Mouse (Mus musculus): ENCODE results near the gene Zfp36l2. TPM values are rescaled to one million over a fixed set of nuclear protein-coding genes. Genes with fewer than 3 reads are reported as not detected.

Gene Zfp36l2
- polyA plus RNA-seq, 1 experiment from 2014 or later: 25.7 TPM

GRCm38 (mm10) chr17:84155516-84156226 lies 32.1 kb downstream of the Zfp36l2 start:
- H3K4me2 ChIP-seq: no peak overlapping the region
- peak overlapping the region; percentile 90 for H3K27ac ChIP-seq
- ATAC-seq (ENCODE audit: insufficient read depth, low FRiP score, low read depth): no peak
- H3K36me3 ChIP-seq: no peaks in the 10 kb centered on the region
- H3K4me3 ChIP-seq (replicated peaks): no peak overlapping the region
- peaks cover 31% of the 10 kb centered on the region for H3K4me1 ChIP-seq
- H3K9me3 ChIP-seq: no peaks in the 10 kb centered on the region
- no peaks in the 10 kb centered on the region for H3K27me3 ChIP-seq (replicated peaks)
- WGBS: 79% methylated on average over 8 of the region's 8 CpGs
- no peak overlapping the region for H3K9ac ChIP-seq

DNA sequence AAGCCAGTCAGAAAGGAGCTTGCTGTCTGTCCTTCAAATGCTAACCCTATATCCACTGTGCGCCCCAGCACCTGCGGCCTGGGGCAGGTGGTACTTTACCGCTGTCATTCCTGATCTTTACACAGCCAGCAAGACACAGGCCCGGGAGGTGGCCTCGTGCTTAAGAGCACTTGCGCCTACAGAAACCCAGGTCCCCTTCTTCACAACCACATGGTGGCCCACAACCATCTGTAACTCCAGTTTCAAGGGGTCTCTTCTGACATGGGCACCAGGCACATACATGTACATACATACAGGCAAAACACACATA lies 32.8 kb downstream of the Zfp36l2 start:
- Histone ChIP-seq H3K9me3 (no peaks in the 10 kb centered on the region), H3K4me3 (replicated peaks) (no peak overlapping the region), H3K27me3 (replicated peaks) (no peaks in the 10 kb centered on the region), H3K4me2 (no peak overlapping the region), H3K4me1 (peaks cover 30% of the 10 kb centered on the region), H3K36me3 (no peaks in the 10 kb centered on the region), H3K9ac (no peak overlapping the region), H3K27ac (no peak overlapping the region)
- ATAC-seq (ENCODE audit: insufficient read depth, low FRiP score, low read depth): no peak
- WGBS: 85% methylated on average over 6 of the region's 6 CpGs

GRCm38 (mm10) chr17:84154302-84155028 lies 33.3 kb downstream of the Zfp36l2 start:
- no peak overlapping the region for H3K9ac ChIP-seq
- no peaks in the 10 kb centered on the region for H3K9me3 ChIP-seq
- no peak overlapping the region for H3K4me3 ChIP-seq (replicated peaks)
- H3K4me1 ChIP-seq: peaks cover 34% of the 10 kb centered on the region
- H3K36me3 ChIP-seq: no peaks in the 10 kb centered on the region
- H3K27me3 ChIP-seq (replicated peaks): no peaks in the 10 kb centered on the region
- WGBS: 71% methylated on average over 11 of the region's 11 CpGs
- ATAC-seq (ENCODE audit: insufficient read depth, low FRiP score, low read depth): peak; percentile 2; the same call in 1 of the 2 replicates
- H3K27ac ChIP-seq: no peak overlapping the region
- H3K4me2 ChIP-seq: no peak overlapping the region

GRCm38 (mm10) chr17:84152976-84153786 lies 34.6 kb downstream of the Zfp36l2 start:
- Histone ChIP-seq H3K4me1 (peaks cover 44% of the 10 kb centered on the region), H3K27me3 (replicated peaks) (no peaks in the 10 kb centered on the region), H3K36me3 (no peaks in the 10 kb centered on the region), H3K9me3 (no peaks in the 10 kb centered on the region), H3K4me3 (replicated peaks) (no peak overlapping the region), H3K27ac (0 out of 2 replicates have a peak overlapping the region, but pooled peaks have one; percentile 14), H3K4me2 (no peak overlapping the region), H3K9ac (no peak overlapping the region)
- WGBS: 68% methylated on average over 12 of the region's 12 CpGs
- no peak for ATAC-seq (ENCODE audit: insufficient read depth, low FRiP score, low read depth)

GRCm38 (mm10) chr17:84152206-84152975 lies 35.4 kb downstream of the Zfp36l2 start:
- Histone ChIP-seq H3K9me3 (no peaks in the 10 kb centered on the region), H3K4me2 (no peak overlapping the region), H3K9ac (no peak overlapping the region), H3K4me3 (replicated peaks) (no peak overlapping the region), H3K27ac (0 out of 2 replicates have a peak overlapping the region, but pooled peaks have one; percentile 14), H3K4me1 (peaks cover 43% of the 10 kb centered on the region), H3K27me3 (replicated peaks) (no peaks in the 10 kb centered on the region), H3K36me3 (no peaks in the 10 kb centered on the region)
- ATAC-seq (ENCODE audit: insufficient read depth, low FRiP score, low read depth): no peak
- 57% methylated on average over 6 of the region's 6 CpGs for WGBS

DNA sequence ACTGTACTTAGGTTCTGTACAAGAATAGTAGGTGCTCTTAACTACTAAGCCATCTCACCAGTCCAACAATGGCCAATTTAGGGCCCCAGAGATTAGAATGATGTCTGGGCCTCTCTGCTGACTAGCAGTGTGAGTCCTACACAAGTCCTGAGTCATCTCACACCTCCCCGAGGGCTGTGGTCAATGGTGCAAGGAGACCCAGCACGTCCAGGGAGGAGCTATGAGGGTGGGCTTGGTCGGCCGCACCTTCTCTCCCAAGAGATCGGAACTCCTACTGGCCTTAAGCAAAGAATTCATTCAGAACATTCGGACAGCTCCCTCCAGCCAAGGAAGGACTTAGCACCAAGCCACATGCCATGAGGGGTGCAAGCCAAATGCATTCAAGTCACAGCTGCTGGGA lies 36.4 kb downstream of the Zfp36l2 start:
- ATAC-seq (ENCODE audit: insufficient read depth, low FRiP score, low read depth): no peak
- Histone ChIP-seq H3K27me3 (replicated peaks) (no peaks in the 10 kb centered on the region), H3K36me3 (no peaks in the 10 kb centered on the region), H3K4me2 (no peak overlapping the region), H3K9ac (no peak overlapping the region), H3K4me3 (replicated peaks) (no peak overlapping the region), H3K9me3 (no peaks in the 10 kb centered on the region), H3K27ac (no peak overlapping the region; the same call in 1 of the 2 replicates), H3K4me1 (peaks cover 52% of the 10 kb centered on the region)
- 64% methylated on average over 6 of the region's 6 CpGs for WGBS

DNA sequence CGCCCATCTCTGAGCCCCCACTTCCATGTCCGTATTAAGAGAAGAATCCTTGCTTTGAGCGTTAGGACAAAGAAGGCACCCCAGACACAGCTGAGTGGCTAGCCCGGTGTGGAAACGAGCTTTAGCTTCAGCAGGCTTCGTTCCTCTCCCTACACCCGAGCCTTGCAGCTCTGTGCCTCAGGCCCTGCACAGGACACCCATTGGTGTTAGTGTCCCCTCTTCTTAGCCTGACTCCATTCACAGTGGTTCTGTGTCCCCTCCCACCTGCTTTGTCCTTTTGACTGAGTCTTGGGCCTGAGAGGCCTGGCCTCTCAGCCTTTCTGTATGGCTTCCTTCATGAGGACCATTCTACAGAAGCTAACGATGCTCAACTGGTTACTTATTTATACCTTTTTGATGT lies 37.5 kb downstream of the Zfp36l2 start:
- no peak for ATAC-seq (ENCODE audit: insufficient read depth, low FRiP score, low read depth)
- H3K4me1 ChIP-seq: peaks cover 55% of the 10 kb centered on the region
- no peak overlapping the region for H3K4me3 ChIP-seq (replicated peaks)
- no peaks in the 10 kb centered on the region for H3K9me3 ChIP-seq
- H3K27me3 ChIP-seq (replicated peaks): no peaks in the 10 kb centered on the region
- H3K4me2 ChIP-seq: no peak overlapping the region
- no peak overlapping the region for H3K9ac ChIP-seq
- H3K36me3 ChIP-seq: no peaks in the 10 kb centered on the region
- WGBS: 86% methylated on average over 8 of the region's 8 CpGs
- H3K27ac ChIP-seq: no peak overlapping the region

DNA sequence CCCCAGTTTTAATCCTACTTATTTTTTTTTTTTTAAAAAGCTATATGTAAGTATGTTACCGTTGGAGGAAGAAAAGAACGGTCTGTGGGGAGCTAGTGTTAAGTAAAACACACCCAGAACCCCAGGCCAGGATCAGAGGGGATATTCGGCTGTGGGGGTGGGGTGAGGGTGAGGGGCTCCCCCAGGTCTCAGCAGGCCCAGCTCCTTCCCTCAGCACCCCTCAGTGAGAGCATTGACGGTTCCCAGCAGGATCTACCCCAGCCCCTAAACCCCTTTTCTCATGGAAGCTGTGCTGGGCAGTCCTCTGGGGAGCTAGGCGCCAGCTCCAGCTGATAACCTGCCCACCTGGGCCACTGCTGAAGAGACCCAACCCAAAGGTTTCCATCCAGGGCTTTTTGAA lies 38.2 kb downstream of the Zfp36l2 start:
- no peak for ATAC-seq (ENCODE audit: insufficient read depth, low FRiP score, low read depth)
- H3K27ac ChIP-seq: peak overlapping the region; percentile 84; the same call in 1 of the 2 replicates
- WGBS: 61% methylated on average over 5 of the region's 5 CpGs

DNA sequence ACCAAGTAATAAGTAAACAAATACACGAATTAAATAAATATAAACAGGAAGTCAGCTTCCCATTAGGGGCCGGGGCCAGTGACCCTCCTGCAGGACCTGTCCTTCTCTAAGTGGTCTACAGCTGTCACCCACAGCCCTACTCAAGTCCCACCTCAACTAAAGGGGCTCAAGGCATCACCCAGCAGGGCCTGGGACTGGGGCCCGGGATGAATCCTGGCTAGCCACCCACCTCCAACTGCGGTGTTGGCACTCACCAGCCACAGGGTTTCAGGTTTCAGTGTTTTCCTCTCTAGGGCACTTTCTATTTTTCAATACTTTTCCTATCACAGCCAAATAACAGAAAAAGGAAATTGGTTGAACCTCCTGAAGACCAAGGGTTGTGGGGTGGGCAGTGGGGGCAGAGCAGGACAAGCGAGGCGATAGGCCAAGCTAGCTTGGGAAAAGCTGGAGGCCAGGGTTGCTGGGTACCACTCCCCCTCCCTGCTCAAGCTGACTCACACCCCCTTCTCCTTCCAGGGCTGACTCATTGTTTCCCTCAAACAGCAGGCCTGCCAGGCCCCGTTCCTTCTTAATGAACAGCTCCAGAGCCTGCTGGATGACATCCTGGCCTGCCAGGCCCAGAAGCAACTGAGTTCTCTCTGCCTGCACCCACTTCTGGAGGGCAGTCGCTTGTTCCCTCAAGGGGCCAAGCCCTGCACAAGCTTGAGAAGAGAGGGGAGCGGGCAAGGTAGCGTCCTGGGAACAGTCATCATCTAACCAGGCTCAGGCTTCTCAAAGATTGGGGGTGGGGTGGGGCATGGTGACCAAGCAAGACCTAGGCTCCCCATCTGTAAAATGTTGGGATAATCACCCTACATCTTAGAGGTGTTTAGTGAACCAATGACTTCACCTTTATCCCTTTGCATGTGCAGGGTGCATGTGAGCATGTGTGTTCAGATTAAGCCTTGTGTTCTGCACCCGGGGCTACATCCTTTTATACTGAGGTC lies 39.0 kb downstream of the Zfp36l2 start:
- ATAC-seq (ENCODE audit: insufficient read depth, low FRiP score, low read depth): peak; percentile 59

More for the DNA sequence above, 38.2 kb downstream of the Zfp36l2 start:
- Histone ChIP-seq H3K4me3 (replicated peaks) (no peak overlapping the region), H3K36me3 (no peaks in the 10 kb centered on the region), H3K4me2 (no peak overlapping the region), H3K9ac (no peak overlapping the region), H3K4me1 (peaks cover 55% of the 10 kb centered on the region), H3K27me3 (replicated peaks) (no peaks in the 10 kb centered on the region), H3K9me3 (no peaks in the 10 kb centered on the region)

DNA sequence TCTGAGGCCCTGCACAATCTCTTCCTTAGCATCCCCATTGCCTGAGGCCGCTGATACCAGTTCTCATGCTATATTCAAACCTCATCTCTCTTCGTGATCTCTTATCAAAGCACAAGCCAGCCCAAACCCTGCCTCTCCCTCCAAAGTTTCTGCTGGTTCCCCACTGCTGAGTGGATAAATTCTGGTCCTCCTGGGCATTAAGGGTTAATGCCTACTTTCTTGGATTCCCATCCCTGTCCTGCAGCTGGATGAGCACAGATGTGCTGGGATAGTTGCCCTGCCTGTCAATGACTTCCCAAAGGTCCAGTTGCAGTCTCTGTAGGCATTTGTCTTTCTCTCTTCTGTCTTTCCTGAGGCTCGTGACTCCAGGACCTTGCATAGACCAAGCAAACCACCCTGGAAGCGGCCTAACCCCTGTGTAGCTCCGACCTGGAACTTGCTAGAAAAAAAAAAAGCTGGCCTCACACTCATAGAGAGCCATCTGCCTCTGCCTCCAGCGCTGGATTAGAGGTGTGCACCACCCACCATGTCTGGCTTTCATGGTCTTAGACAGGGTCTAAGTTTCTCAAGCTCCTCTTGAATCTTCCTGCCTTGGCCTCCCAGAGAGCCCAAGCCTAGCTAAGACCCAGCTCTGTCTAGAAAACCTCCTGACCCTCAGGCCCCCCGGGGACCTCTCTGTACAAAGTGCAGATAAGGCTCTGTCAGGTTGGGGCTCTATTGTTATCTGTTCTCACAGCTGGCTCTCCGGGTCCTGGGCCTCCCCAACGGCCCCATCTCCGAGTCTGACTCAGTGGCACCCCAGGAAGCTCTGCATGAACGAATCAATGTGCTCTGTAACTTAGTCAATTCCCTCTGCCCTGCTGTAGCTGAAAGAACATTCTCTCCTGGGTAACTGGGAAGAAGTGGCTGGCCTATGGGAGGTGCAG lies 40.3 kb downstream of the Zfp36l2 start:
- Histone ChIP-seq H3K9ac (no peak overlapping the region), H3K27me3 (replicated peaks) (no peaks in the 10 kb centered on the region), H3K4me2 (no peak overlapping the region), H3K9me3 (no peaks in the 10 kb centered on the region), H3K36me3 (no peaks in the 10 kb centered on the region), H3K4me3 (replicated peaks) (no peak overlapping the region), H3K4me1 (peaks cover 59% of the 10 kb centered on the region), H3K27ac (0 out of 2 replicates have a peak overlapping the region, but pooled peaks have one; percentile 81)
- 60% methylated on average over 11 of the region's 11 CpGs for WGBS
- peak; percentile 56; the same call in 1 of the 2 replicates for ATAC-seq (ENCODE audit: insufficient read depth, low FRiP score, low read depth)

More for the DNA sequence above, 39.0 kb downstream of the Zfp36l2 start:
- Histone ChIP-seq H3K9me3 (no peaks in the 10 kb centered on the region), H3K4me1 (peaks cover 55% of the 10 kb centered on the region), H3K4me2 (no peak overlapping the region), H3K27me3 (replicated peaks) (no peaks in the 10 kb centered on the region), H3K9ac (no peak overlapping the region), H3K27ac (peak overlapping the region; percentile 84), H3K4me3 (replicated peaks) (no peak overlapping the region), H3K36me3 (no peaks in the 10 kb centered on the region)
- 27% methylated on average over 11 of the region's 11 CpGs for WGBS
